Mouse (Mus musculus): ENCODE results near the gene Epb41l1. TPM values are rescaled to one million over a fixed set of nuclear protein-coding genes. Genes with fewer than 3 reads are reported as not detected.
"Not testable (repeated sequence)": the region's sequence is repeated elsewhere in the genome, so short reads cannot be mapped to it uniquely, and the experiment has no call there.

Gene Epb41l1
- 19.8 and 25.5 TPM in 2 replicates for polyA plus RNA-seq (2014; fragmentation: Nextera tagmentation; extraction: Ambion mirVana)

DNA sequence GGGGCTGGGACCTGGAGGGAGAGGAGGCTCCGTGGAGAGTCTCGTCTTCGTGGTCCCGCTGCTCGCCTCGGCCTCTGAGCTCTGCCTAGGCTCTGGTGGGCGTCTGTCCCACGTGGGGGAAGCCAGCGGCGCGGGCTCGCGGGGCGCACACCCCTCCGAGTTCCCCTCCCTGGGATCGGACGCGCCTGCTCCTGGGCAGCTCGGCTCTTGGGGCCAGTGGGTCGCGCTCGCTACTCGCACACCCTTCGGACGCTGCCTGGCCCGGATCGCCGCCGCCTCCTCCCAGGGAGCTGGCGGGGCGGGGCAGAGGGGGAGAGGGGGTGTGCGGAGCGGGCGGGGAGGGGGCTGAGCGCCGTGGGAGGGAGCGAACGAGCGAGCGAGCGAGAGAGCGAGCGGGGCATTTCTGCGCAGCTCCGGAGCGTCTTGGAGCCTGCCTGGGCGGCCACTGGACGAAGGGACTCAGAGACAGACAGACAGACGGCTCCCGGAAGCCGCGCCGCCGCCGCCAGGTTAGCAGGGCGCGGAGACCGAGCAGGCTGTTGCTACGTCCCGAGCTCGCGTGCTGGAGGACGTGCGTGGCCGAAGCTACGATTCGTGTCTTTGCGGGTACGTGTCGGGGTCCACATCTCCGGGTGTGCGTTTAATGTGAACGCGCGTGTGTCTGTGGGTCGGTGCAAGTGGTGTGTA, at the start of gene Epb41l1:
Gene Epb41l1, plus strand, starts transcription at position 216 of the 687 bp plus-strand sequence.
- peak within 1 kb of the TSS; percentile 84 for H3K9ac ChIP-seq (replicated peaks; ENCODE audit: low read depth, low read length)
- peak within 1 kb of the TSS; percentile 73 for H3K4me3 ChIP-seq (ENCODE audit: low read depth, low read length)
- peak; percentile 72 for ATAC-seq (ENCODE audit: low read depth)
- no peaks in the 10 kb centered on the region for H3K27me3 ChIP-seq (ENCODE audit: control insufficient read depth, insufficient read depth, low read length)
- peak within 1 kb of the TSS; percentile 80 for H3K4me2 ChIP-seq (ENCODE audit: low read depth, low read length)
- H3K9me3 ChIP-seq (ENCODE audit: control insufficient read depth, low read length) = no peaks in the 10 kb centered on the region
- under 1% methylated on average over 75 of the region's 76 CpGs for WGBS
- peaks cover 13% of the 10 kb centered on the region; the same call in 1 of the 2 replicates for H3K4me1 ChIP-seq (ENCODE audit: control insufficient read depth, insufficient read depth, low read length)
- no peaks in the 10 kb centered on the region for H3K36me3 ChIP-seq (ENCODE audit: control insufficient read depth, insufficient read depth, low read length)
- H3K27ac ChIP-seq (ENCODE audit: low read depth, low read length) = peak within 1 kb of the TSS; percentile 86

DNA sequence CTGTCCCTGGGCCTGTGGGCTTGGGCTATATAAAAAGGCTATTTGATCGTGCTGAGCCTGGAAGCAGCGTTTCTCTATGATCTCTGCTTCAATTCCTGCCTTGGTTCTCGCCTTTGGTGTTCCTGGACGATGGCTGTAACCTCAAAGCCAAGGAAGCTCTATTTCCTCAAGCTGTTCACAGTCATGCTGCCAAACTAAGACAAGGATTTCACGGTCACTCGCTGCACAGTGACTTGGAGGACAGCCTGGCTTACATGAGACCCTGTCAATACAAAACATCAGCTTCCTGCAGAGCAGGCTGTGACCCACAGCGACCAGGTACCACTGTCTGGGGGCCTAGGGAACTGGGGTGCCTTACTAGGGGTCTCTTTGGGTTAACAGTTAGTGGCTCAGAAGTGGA, 43.8 kb upstream of the Epb41l1 start:
- no peak overlapping the region for H3K9ac ChIP-seq (replicated peaks; ENCODE audit: low read depth, low read length)
- no peaks in the 10 kb centered on the region for H3K36me3 ChIP-seq (ENCODE audit: control insufficient read depth, insufficient read depth, low read length)
- H3K9me3 ChIP-seq (ENCODE audit: control insufficient read depth, low read length) = no peaks in the 10 kb centered on the region
- no peak overlapping the region for H3K4me3 ChIP-seq (ENCODE audit: low read depth, low read length)
- H3K4me1 ChIP-seq (ENCODE audit: control insufficient read depth, insufficient read depth, low read length) = no peaks in the 10 kb centered on the region
- no peaks in the 10 kb centered on the region for H3K27me3 ChIP-seq (ENCODE audit: control insufficient read depth, insufficient read depth, low read length)
- no peak for ATAC-seq (ENCODE audit: low read depth)
- no peak overlapping the region for H3K27ac ChIP-seq (ENCODE audit: low read depth, low read length)
- no peak overlapping the region for H3K4me2 ChIP-seq (ENCODE audit: low read depth, low read length)
- 86% methylated on average over 7 of the region's 7 CpGs for WGBS

DNA sequence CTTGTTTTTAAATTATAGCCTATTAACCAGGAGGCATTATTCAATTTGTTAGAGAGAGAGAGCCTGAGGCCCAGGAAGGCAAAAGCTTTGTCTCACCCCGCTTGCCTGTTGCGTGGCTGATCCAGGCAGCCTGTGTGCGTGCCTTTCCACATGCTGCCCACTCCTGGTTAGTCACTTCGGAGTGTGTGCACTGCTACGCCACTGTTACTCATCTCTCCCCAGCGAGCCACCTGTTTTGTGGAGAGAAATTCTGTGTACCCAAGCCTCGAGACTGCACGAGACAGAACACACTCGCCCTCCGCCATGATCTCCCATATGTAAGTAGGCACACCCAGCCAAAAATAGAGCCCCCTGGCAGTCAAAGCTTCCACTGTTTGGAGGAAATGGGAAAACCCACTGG, 40.8 kb upstream of the Epb41l1 start:
- Histone ChIP-seq H3K4me2 (ENCODE audit: low read depth, low read length) (no peak overlapping the region), H3K27ac (ENCODE audit: low read depth, low read length) (no peak overlapping the region), H3K4me3 (ENCODE audit: low read depth, low read length) (no peak overlapping the region), H3K9ac (replicated peaks; ENCODE audit: low read depth, low read length) (no peak overlapping the region), H3K9me3 (ENCODE audit: control insufficient read depth, low read length) (no peaks in the 10 kb centered on the region), H3K36me3 (ENCODE audit: control insufficient read depth, insufficient read depth, low read length) (no peaks in the 10 kb centered on the region), H3K27me3 (ENCODE audit: control insufficient read depth, insufficient read depth, low read length) (no peaks in the 10 kb centered on the region), H3K4me1 (ENCODE audit: control insufficient read depth, insufficient read depth, low read length) (no peaks in the 10 kb centered on the region)
- WGBS = 82% methylated on average over 10 of the region's 10 CpGs
- ATAC-seq (ENCODE audit: low read depth) = no peak

DNA sequence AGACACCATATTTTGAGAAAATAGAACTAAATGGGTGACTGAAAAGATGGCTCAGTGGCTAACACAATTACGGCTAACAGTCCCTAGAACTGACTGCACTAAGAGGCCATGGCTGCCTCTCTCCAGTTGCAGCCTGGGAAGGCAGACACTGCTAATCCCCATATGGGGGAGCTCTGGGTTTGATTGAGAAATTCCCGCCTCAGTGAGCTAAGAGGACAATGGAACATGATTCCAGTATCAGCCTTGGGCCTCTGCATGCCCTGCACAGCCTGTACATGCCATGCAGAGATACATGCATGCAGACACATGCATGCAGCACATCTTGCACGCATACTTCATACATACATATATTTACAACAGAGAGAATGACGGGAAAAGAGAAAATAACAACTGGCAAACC, 39.4 kb upstream of the Epb41l1 start:
- no peaks in the 10 kb centered on the region for H3K36me3 ChIP-seq (ENCODE audit: control insufficient read depth, insufficient read depth, low read length)
- H3K4me3 ChIP-seq (ENCODE audit: low read depth, low read length) = no peak overlapping the region
- no peaks in the 10 kb centered on the region for H3K4me1 ChIP-seq (ENCODE audit: control insufficient read depth, insufficient read depth, low read length)
- no peak overlapping the region for H3K9ac ChIP-seq (replicated peaks; ENCODE audit: low read depth, low read length)
- no peak overlapping the region for H3K4me2 ChIP-seq (ENCODE audit: low read depth, low read length)
- 76% methylated on average over 4 of the region's 4 CpGs for WGBS
- H3K9me3 ChIP-seq (ENCODE audit: control insufficient read depth, low read length) = no peaks in the 10 kb centered on the region
- H3K27ac ChIP-seq (ENCODE audit: low read depth, low read length) = no peak overlapping the region
- no peak for ATAC-seq (ENCODE audit: low read depth)
- H3K27me3 ChIP-seq (ENCODE audit: control insufficient read depth, insufficient read depth, low read length) = no peaks in the 10 kb centered on the region

DNA sequence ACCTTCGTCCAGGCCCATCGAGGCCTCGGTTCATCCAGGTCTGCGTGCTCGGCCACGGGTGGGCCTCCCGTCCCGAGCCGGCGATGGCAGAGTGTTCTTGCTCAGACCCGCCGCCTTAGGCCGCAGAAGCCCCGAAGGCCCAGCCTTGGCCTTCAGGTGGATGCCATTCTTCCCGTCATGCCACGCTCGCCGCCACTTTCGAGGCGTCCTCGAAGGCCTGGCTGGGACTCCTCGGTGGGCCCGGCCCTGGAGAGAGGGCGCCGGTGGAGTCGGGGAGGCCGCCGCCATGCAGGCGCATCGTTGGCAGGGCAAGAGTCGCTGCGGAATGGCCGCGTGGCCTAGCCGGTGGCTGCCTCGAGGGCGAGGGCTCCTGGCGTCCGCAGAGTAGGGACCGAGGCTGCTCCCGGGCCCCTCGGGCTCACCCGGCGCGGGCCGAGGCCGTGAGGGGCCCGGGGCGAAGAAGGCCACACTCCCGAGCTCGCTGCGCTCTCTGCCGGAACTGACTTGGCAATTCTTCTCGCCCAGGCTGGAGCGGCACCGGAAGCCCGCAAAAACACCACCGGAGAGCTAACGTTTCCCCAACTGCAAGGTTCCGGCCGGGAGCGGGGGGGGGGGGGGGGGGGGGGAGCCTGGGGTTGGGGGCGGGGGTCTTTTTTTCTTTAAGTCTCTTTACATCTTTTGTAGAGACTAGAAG, 28.1 kb upstream of the Epb41l1 start:
- not testable (repeated sequence) for H3K36me3 ChIP-seq (ENCODE audit: control insufficient read depth, insufficient read depth, low read length); H3K27ac ChIP-seq (ENCODE audit: low read depth, low read length); H3K4me1 ChIP-seq (ENCODE audit: control insufficient read depth, insufficient read depth, low read length); H3K9ac ChIP-seq (replicated peaks; ENCODE audit: low read depth, low read length); H3K9me3 ChIP-seq (ENCODE audit: control insufficient read depth, low read length); H3K27me3 ChIP-seq (ENCODE audit: control insufficient read depth, insufficient read depth, low read length)
- H3K4me3 ChIP-seq (ENCODE audit: low read depth, low read length) = peak overlapping the region; percentile 35
- WGBS = 0% methylated on average over 3 of the region's 63 CpGs
- peak overlapping the region; percentile 35 for H3K4me2 ChIP-seq (ENCODE audit: low read depth, low read length)
- ATAC-seq (ENCODE audit: low read depth) = peak; percentile 91

DNA sequence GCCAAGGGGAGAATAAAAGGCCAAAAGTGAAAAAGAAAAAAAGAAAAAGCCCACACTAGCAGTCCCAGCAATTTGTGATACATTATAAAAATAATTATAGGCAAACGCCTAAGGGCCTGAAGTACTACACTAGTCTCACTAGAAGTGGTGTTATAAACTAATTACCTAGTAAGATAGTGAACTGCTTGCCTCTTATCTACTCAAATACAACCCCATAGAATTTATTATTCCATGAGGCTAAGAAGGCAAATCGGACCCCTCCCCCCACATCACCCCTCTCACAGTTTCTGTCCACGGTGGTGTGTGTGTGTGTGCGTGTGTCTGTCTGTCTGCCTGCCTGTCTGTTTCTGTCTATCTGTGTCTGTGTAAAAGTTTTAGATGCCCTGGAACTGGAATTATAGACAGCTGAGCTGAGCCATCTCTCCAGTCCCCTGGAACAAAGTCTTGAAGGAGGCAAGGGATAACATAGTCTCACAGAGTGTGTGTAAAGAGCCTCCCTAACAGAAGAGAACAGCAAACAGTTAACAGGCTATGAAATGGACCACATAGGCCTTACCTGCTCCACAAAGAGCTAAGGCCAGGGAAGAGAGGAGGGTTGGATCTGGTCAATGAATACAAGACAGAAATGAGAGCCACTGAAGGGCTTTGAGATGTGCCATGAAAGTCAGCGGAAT, 27.4 kb upstream of the Epb41l1 start:
- peak; percentile 17; the same call in 1 of the 2 replicates for ATAC-seq (ENCODE audit: low read depth)
- Histone ChIP-seq H3K36me3 (ENCODE audit: control insufficient read depth, insufficient read depth, low read length) (no peaks in the 10 kb centered on the region), H3K27me3 (ENCODE audit: control insufficient read depth, insufficient read depth, low read length) (no peaks in the 10 kb centered on the region), H3K4me2 (ENCODE audit: low read depth, low read length) (peak overlapping the region; percentile 35), H3K4me3 (ENCODE audit: low read depth, low read length) (peak overlapping the region; percentile 35; the same call in 1 of the 2 replicates), H3K9ac (replicated peaks; ENCODE audit: low read depth, low read length) (no peak overlapping the region), H3K4me1 (ENCODE audit: control insufficient read depth, insufficient read depth, low read length) (0 out of 2 replicates have a peak, but pooled peaks cover 3% of the 10 kb centered on the region), H3K27ac (ENCODE audit: low read depth, low read length) (no peak overlapping the region), H3K9me3 (ENCODE audit: control insufficient read depth, low read length) (no peaks in the 10 kb centered on the region)
- WGBS = 51% methylated on average over 5 of the region's 5 CpGs

DNA sequence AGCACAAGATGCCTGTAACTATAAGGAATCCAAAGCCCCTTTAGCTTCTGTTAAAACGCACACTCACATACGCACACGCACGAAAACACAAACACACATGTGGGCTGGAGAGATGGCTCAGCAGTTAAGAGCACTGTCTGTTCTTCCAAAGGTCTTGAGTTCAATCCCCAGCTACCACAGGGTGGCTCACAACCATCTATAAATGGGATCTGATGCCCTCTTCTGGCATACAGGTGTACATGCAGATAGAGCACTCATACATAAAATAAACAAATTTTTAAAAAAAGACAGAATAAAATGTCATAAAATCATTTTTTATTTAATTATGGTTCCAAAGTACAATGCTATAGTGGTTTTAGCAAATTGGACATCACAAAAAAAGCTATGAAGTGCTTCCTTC, 26.4 kb upstream of the Epb41l1 start:
- Histone ChIP-seq H3K27me3 (ENCODE audit: control insufficient read depth, insufficient read depth, low read length) (no peaks in the 10 kb centered on the region), H3K4me2 (ENCODE audit: low read depth, low read length) (no peak overlapping the region), H3K4me1 (ENCODE audit: control insufficient read depth, insufficient read depth, low read length) (0 out of 2 replicates have a peak, but pooled peaks cover 3% of the 10 kb centered on the region), H3K9ac (replicated peaks; ENCODE audit: low read depth, low read length) (no peak overlapping the region), H3K9me3 (ENCODE audit: control insufficient read depth, low read length) (no peaks in the 10 kb centered on the region), H3K4me3 (ENCODE audit: low read depth, low read length) (no peak overlapping the region), H3K36me3 (ENCODE audit: control insufficient read depth, insufficient read depth, low read length) (no peaks in the 10 kb centered on the region), H3K27ac (ENCODE audit: low read depth, low read length) (no peak overlapping the region)
- WGBS = 91% methylated on average over 4 of the region's 4 CpGs
- no peak for ATAC-seq (ENCODE audit: low read depth)

DNA sequence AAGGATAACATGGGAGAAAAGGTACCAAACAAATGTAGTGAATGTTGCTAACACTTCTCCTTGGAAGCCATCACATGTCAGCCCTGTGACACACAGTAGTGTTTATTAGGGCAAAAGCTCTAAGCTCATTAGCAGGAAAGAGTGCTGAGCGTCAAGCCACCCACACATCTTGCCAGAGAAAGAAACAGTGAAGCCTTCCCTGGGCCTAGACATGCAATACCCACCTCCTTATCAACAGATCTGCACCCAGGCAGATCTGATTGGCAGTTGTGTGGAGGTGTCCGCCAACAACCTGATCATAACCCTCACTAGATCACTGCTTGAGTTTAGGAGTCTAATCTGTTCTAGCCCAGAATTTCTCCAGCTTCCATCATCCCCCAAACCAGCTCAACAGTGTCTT, 24.6 kb upstream of the Epb41l1 start:
- H3K4me1 ChIP-seq (ENCODE audit: control insufficient read depth, insufficient read depth, low read length) = peaks cover 7% of the 10 kb centered on the region; the same call in 1 of the 2 replicates
- no peak for ATAC-seq (ENCODE audit: low read depth)
- H3K4me2 ChIP-seq (ENCODE audit: low read depth, low read length) = no peak overlapping the region
- no peak overlapping the region for H3K9ac ChIP-seq (replicated peaks; ENCODE audit: low read depth, low read length)
- H3K27me3 ChIP-seq (ENCODE audit: control insufficient read depth, insufficient read depth, low read length) = no peaks in the 10 kb centered on the region
- H3K9me3 ChIP-seq (ENCODE audit: control insufficient read depth, low read length) = no peaks in the 10 kb centered on the region
- H3K27ac ChIP-seq (ENCODE audit: low read depth, low read length) = no peak overlapping the region
- no peak overlapping the region for H3K4me3 ChIP-seq (ENCODE audit: low read depth, low read length)
- no peaks in the 10 kb centered on the region for H3K36me3 ChIP-seq (ENCODE audit: control insufficient read depth, insufficient read depth, low read length)
- WGBS = 93% methylated on average over 2 of the region's 2 CpGs

DNA sequence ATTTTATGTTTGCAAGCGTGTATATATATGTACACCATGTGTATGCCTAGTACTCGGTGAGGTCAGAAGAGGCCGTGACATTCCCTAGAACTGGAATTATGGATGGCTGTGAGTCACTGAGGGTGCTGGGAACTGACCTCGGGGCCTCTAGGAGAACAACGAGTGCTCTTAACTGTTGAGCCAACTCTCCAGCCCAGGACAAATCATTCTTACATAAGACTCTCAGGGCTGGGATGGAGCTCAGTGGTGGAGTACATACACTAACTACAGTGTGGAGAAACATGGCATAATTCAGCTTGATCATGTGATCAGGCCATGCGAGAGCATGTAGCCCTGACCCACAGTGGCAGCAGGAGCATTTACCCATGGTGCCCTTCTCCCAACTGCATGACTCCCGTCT, 22.7 kb upstream of the Epb41l1 start:
- Histone ChIP-seq H3K9me3 (ENCODE audit: control insufficient read depth, low read length) (no peaks in the 10 kb centered on the region), H3K4me2 (ENCODE audit: low read depth, low read length) (no peak overlapping the region), H3K27me3 (ENCODE audit: control insufficient read depth, insufficient read depth, low read length) (no peaks in the 10 kb centered on the region), H3K9ac (replicated peaks; ENCODE audit: low read depth, low read length) (no peak overlapping the region), H3K4me3 (ENCODE audit: low read depth, low read length) (no peak overlapping the region), H3K27ac (ENCODE audit: low read depth, low read length) (no peak overlapping the region), H3K36me3 (ENCODE audit: control insufficient read depth, insufficient read depth, low read length) (no peaks in the 10 kb centered on the region), H3K4me1 (ENCODE audit: control insufficient read depth, insufficient read depth, low read length) (peaks cover 12% of the 10 kb centered on the region; the same call in 1 of the 2 replicates)
- no peak for ATAC-seq (ENCODE audit: low read depth)
- WGBS = 94% methylated on average over 7 of the region's 7 CpGs
